Mouse (Mus musculus) forebrain, embryonic 14.5 days (tissue): ENCODE measurements at regions not wholly inside any gene's neighbourhood (a gene's known extent, or its start where the extent isn't known, plus 50 kb on each side); places are given as distances from the start of the nearest gene placed in this dataset.
"Not testable (repeated sequence)": the region's sequence is repeated elsewhere in the genome, so short reads cannot be mapped to it uniquely, and the experiment has no call there.

ENCODE experiments used
- ATAC-seq: fragments of 200-750 bp; cut with Nextera tagmentation; 2 replicates; pipeline ENCODE4 v1.8.0; 2017; ENCODE audit warnings: mild to moderate bottlenecking, moderate library complexity
- DNase-seq: peaks from one replicate; pipeline ENCODE4 v3.0.0-alpha.2; 2015; ENCODE audit warnings: low spot score
- H3K27ac ChIP-seq: fragments of 300-500 bp; sonication (generic); 2 replicates; pipeline ENCODE4 v1.5.1; 2014; ENCODE audit warnings: low read depth, mild to moderate bottlenecking, control low read depth, low read length, moderate library complexity
- H3K27me3 ChIP-seq: fragments of 300-500 bp; sonication (generic); replicated peaks from 2 replicates; pipeline ENCODE4 v1.6.1; 2014; ENCODE audit warnings: low read length, control low read depth, mixed read lengths; ENCODE audit not compliant: control insufficient read depth, insufficient read depth
- H3K36me3 ChIP-seq: fragments of 300-500 bp; sonication (generic); 2 replicates; pipeline ENCODE4 v1.6.1; 2014; ENCODE audit warnings: low read length, control low read depth; ENCODE audit not compliant: control insufficient read depth, insufficient read depth
- H3K4me1 ChIP-seq: fragments of 300-500 bp; sonication (generic); 2 replicates; pipeline ENCODE4 v1.6.1; 2014; ENCODE audit warnings: antibody characterized with exemption, low read length, control low read depth; ENCODE audit not compliant: control insufficient read depth, insufficient read depth
- H3K4me2 ChIP-seq: fragments of 300-500 bp; sonication (generic); 2 replicates; pipeline ENCODE4 v1.6.1; 2014; ENCODE audit warnings: mild to moderate bottlenecking, control low read depth, low read length
- H3K4me3 ChIP-seq: fragments of 300-500 bp; sonication (generic); 2 replicates; pipeline ENCODE4 v1.5.1; 2014; ENCODE audit warnings: low read depth, low read length, control low read depth
- H3K9ac ChIP-seq: fragments of 300-500 bp; sonication (generic); 2 replicates; pipeline ENCODE4 v1.6.1; 2014; ENCODE audit warnings: mild to moderate bottlenecking, low read length, control low read depth, moderate library complexity
- H3K9me3 ChIP-seq: fragments of 300-500 bp; sonication (generic); replicated peaks from 2 replicates; pipeline ENCODE4 v1.6.1; 2016; ENCODE audit warnings: low read length, control low read depth, mixed read lengths; ENCODE audit not compliant: control insufficient read depth
- WGBS: fragments of 180-500 bp; shearing (Covaris S2); extraction: QIAGEN DNeasy Blood & Tissue Kit; methylation state at CpG from one replicate; pipeline ENCODE4 v1.1.7; 2014; 5-methylcytosine and 5-hydroxymethylcytosine counted together

DNA sequence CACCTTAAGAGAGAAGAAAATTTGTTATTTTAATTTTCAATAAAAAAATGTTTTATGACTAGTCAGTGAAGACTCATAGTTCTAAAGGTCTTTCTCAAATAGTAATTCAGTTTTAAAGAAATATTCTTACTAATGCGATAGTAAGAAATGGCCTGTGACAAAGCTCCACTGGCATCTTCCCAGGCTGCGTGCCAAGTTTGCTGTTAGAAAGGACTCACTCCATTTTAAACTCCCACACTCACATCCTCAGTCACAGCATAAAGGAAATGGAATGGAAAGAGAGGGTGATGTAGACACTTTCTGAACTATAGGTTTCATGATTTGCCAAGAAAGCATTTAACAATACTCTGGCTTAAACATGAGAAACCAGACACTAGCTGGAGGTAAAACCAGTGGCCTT lies 436.6 kb downstream of the Mei4 start:
- Histone ChIP-seq H3K36me3 (no peaks in the 10 kb centered on the region), H3K4me2 (no peak overlapping the region), H3K4me3 (no peak overlapping the region), H3K9me3 (no peaks in the 10 kb centered on the region), H3K27ac (no peak overlapping the region), H3K4me1 (no peaks in the 10 kb centered on the region), H3K27me3 (no peaks in the 10 kb centered on the region), H3K9ac (no peak overlapping the region)
- ATAC-seq: no peak
- 93% methylated on average over 2 of the region's 2 CpGs for WGBS
- DNase-seq: no peak

DNA sequence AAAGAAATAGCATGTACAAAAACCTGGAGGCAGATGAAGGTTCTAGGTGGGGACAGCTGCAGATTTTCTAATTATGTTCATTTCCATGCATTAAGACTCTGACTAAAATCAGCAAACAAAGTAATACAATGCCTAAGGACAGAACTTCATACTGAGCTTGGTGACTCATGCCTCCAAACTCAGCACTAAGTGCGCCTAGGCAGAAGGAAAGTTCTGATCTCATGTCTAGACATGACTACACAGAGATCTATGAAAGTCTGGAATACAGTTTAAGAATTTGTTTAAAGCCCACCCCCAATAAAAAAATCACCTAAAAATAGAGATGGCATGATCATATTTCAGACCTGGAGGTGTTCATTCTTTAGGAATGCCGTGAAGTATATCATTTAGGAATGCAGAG lies 442.8 kb downstream of the Mei4 start:
- Histone ChIP-seq H3K4me1 (no peaks in the 10 kb centered on the region), H3K9ac (no peak overlapping the region), H3K36me3 (no peaks in the 10 kb centered on the region), H3K27ac (no peak overlapping the region), H3K9me3 (no peaks in the 10 kb centered on the region), H3K27me3 (no peaks in the 10 kb centered on the region), H3K4me2 (no peak overlapping the region), H3K4me3 (no peak overlapping the region)
- ATAC-seq (no peak), DNase-seq (no peak)
- WGBS: 92% methylated on average over 2 of the region's 2 CpGs

DNA sequence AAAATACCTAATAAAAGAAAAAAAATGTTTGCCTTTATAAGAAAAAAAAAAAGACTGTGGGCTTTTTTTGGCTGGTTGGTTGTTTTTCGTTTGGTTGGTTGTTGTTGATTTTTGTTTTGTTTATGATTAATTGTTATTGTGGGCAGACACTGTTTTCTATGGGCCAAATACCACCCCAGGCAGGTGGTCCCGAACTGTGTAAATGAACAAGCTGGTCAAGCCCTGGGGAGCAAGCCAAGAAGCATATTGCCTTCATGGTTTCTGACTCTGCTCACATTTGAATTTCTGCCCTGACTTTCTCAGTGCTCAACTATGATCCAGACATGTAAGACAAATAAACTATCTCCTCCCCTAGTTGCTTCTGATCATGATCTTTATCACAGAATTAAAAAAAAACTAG lies 449.0 kb downstream of the Mei4 start:
- ATAC-seq (no peak), DNase-seq (no peak)
- Histone ChIP-seq H3K4me3 (no peak overlapping the region), H3K4me2 (no peak overlapping the region), H3K4me1 (no peaks in the 10 kb centered on the region), H3K36me3 (no peaks in the 10 kb centered on the region), H3K27me3 (no peaks in the 10 kb centered on the region), H3K9ac (no peak overlapping the region), H3K9me3 (no peaks in the 10 kb centered on the region), H3K27ac (no peak overlapping the region)
- 80% methylated on average over 2 of the region's 2 CpGs for WGBS

GRCm38 (mm10) chr9:82340452-82340851 lies 477.0 kb downstream of the Mei4 start:
- Histone ChIP-seq H3K27me3 (no peaks in the 10 kb centered on the region), H3K4me3 (no peak overlapping the region), H3K36me3 (no peaks in the 10 kb centered on the region), H3K4me1 (no peaks in the 10 kb centered on the region), H3K9me3 (no peaks in the 10 kb centered on the region), H3K9ac (no peak overlapping the region), H3K4me2 (no peak overlapping the region), H3K27ac (no peak overlapping the region)
- no peak for DNase-seq
- WGBS: 77% methylated on average over 3 of the region's 3 CpGs
- no peak for ATAC-seq

DNA sequence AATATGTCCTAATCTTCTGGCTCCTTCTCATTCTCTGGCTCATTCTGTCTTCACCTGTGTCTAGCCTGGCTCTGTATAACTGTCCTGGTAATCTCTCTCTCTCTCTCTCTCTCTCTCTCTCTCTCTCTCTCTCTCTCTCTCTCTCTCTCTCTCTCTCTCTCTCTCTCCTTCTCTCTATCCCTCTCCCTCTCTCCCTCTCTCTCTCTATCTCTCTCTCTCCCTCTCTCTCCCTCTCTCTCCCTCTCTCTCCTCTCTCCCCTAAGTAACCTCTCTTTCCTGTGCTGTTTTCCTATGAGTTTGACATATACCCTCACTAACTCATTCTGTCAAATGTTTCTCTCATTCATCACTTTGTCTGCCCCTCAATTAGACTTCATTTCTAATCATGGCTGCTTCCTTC lies 478.6 kb upstream of the Irak1bp1 start:
- ATAC-seq, H3K4me1 ChIP-seq, H3K27ac ChIP-seq, H3K9me3 ChIP-seq, H3K4me3 ChIP-seq, H3K36me3 ChIP-seq, H3K9ac ChIP-seq, H3K4me2 ChIP-seq, H3K27me3 ChIP-seq, DNase-seq: not testable (repeated sequence)

DNA sequence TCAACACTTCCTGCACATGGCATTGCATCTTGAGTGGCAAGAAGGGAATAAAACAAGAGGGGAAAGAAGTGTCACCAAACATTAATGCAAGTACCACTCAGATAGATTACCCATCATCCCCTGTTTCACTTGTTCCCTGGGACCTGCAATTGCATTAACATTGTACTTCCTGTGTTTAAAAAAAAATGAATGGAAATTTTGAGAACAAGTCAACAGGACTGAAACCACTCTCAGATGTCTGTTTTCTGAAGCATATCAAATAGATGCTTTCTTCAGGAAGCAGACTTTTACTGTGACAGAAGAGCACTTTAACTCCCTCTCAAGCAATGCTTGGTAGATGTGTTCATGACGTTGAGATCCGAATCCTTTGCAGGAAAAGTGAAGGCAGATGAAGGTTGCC lies 469.8 kb upstream of the Irak1bp1 start:
- no peak for DNase-seq
- WGBS: 88% methylated on average over 2 of the region's 2 CpGs
- Histone ChIP-seq H3K27ac (no peak overlapping the region), H3K9me3 (no peaks in the 10 kb centered on the region), H3K4me2 (no peak overlapping the region), H3K36me3 (no peaks in the 10 kb centered on the region), H3K27me3 (no peaks in the 10 kb centered on the region), H3K4me1 (no peaks in the 10 kb centered on the region), H3K4me3 (no peak overlapping the region), H3K9ac (no peak overlapping the region)
- ATAC-seq: no peak

- 57% methylated on average over 3 of the region's 3 CpGs for WGBS
- DNase-seq: no peak
- H3K4me3 ChIP-seq: no peak overlapping the region
These were observed 427.0 kb upstream of the Irak1bp1 start for GRCm38 (mm10) chr9:82402355-82402754.

GRCm38 (mm10) chr9:82404010-82404409 lies 425.3 kb upstream of the Irak1bp1 start:
- H3K4me3 ChIP-seq: no peak overlapping the region
- no peaks in the 10 kb centered on the region for H3K4me1 ChIP-seq
- H3K9me3 ChIP-seq: no peaks in the 10 kb centered on the region
- no peak overlapping the region for H3K27ac ChIP-seq
- no peak overlapping the region for H3K9ac ChIP-seq
- ATAC-seq (no peak), DNase-seq (no peak)
- H3K36me3 ChIP-seq: no peaks in the 10 kb centered on the region
- H3K27me3 ChIP-seq: no peaks in the 10 kb centered on the region
- H3K4me2 ChIP-seq: no peak overlapping the region

More at GRCm38 (mm10) chr9:82402355-82402754, 427.0 kb upstream of the Irak1bp1 start:
- H3K9me3 ChIP-seq: no peaks in the 10 kb centered on the region
- H3K36me3 ChIP-seq: no peaks in the 10 kb centered on the region
- no peak overlapping the region for H3K27ac ChIP-seq
- H3K9ac ChIP-seq: no peak overlapping the region
- H3K27me3 ChIP-seq: no peaks in the 10 kb centered on the region
- no peak overlapping the region for H3K4me2 ChIP-seq
- no peak for ATAC-seq
- H3K4me1 ChIP-seq: no peaks in the 10 kb centered on the region

- no peak overlapping the region for H3K27ac ChIP-seq
- no peak for ATAC-seq
- DNase-seq: no peak
- WGBS: 91% methylated on average over 3 of the region's 3 CpGs
- H3K27me3 ChIP-seq: no peaks in the 10 kb centered on the region
- H3K4me3 ChIP-seq: no peak overlapping the region
- H3K9me3 ChIP-seq: no peaks in the 10 kb centered on the region
- no peak overlapping the region for H3K9ac ChIP-seq
- H3K36me3 ChIP-seq: no peaks in the 10 kb centered on the region
- H3K4me2 ChIP-seq: no peak overlapping the region
- H3K4me1 ChIP-seq: no peaks in the 10 kb centered on the region
These were observed 422.2 kb upstream of the Irak1bp1 start for GRCm38 (mm10) chr9:82407177-82407576.

DNA sequence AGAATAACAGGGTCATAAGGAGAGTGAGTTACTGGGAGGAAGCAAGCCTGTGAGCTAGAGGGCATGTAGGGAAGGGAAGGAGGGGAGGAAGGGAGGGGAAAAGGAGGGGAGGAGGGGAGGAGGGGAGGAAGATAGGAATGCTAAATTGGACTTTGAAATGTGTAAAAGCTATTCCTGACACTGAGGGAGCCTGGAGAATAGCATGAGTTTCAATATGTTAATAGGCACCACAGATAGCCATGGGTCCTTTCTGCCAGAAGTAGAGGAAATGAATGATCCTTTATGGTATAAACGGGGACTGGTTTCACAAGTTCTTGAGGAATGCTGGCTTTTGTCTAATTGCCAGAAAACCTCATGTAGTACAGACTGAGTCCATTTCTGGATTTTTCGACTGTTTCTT lies 420.4 kb upstream of the Irak1bp1 start:
- Histone ChIP-seq H3K4me3 (no peak overlapping the region), H3K4me1 (no peaks in the 10 kb centered on the region), H3K4me2 (no peak overlapping the region), H3K36me3 (no peaks in the 10 kb centered on the region), H3K9me3 (no peaks in the 10 kb centered on the region), H3K27me3 (no peaks in the 10 kb centered on the region), H3K9ac (no peak overlapping the region), H3K27ac (no peak overlapping the region)
- DNase-seq (peak; percentile 5), ATAC-seq (no peak)
- 58% methylated on average over 2 of the region's 2 CpGs for WGBS
